Mouse (Mus musculus) embryonic facial prominence, embryonic 15.5 days (tissue): ENCODE results near the gene Olfr652. TPM values are rescaled to one million over a fixed set of nuclear protein-coding genes. Genes with fewer than 3 reads are reported as not detected.

Experiments
- polyA plus RNA-seq: library from polyadenylated mRNA; unstranded; fragments of >200 nt; fragmentation: Nextera tagmentation; extraction: Ambion mirVana; gene quantifications from 2 replicates; pipeline ENCODE4 v1.2.1, GENCODE M21; 2015

Olfr652 gene
- polyA plus RNA-seq, 1 experiment from 2014 or later = 0.11 TPM

Other genes starting within 250 kb of the Olfr652 start
- gene Trim12a, start 245.4 kb upstream of the Olfr652 start, polyA plus RNA-seq = 7.3 and 8.0 TPM in 2 replicates
- 0.16 TPM in 1 of 2 replicates, not detected in the other for gene Trim34b, start 231.4 kb upstream of the Olfr652 start, polyA plus RNA-seq
- 2.4 and 2.6 TPM in 2 replicates for gene Trim12c, start 207.5 kb upstream of the Olfr652 start, polyA plus RNA-seq
- gene Trim30b, start 191.0 kb upstream of the Olfr652 start, polyA plus RNA-seq = 0.13 and 0.16 TPM in 2 replicates
- gene Trim30c, start 160.1 kb upstream of the Olfr652 start, polyA plus RNA-seq = 0.22 and 0.28 TPM in 2 replicates
- gene Trim30a, start 95.7 kb upstream of the Olfr652 start, polyA plus RNA-seq = 1.8 and 2.3 TPM in 2 replicates
- 0.74 and 0.85 TPM in 2 replicates for gene Trim30d, start 53.1 kb upstream of the Olfr652 start, polyA plus RNA-seq
- gene Olfr651, start 10.8 kb upstream of the Olfr652 start, polyA plus RNA-seq = not detected in 2 replicates
- 0.11 and 0.16 TPM in 2 replicates for gene Olfr653, start 16.4 kb downstream of the Olfr652 start, polyA plus RNA-seq
- gene Olfr654, start 26.1 kb downstream of the Olfr652 start, polyA plus RNA-seq = 0.12 TPM in 1 of 2 replicates, not detected in the other
- 0.16 and 0.29 TPM in 2 replicates for gene Olfr655, start 40.9 kb downstream of the Olfr652 start, polyA plus RNA-seq
- gene Olfr656, start 53.1 kb downstream of the Olfr652 start, polyA plus RNA-seq = 0.05 TPM in 1 of 2 replicates, not detected in the other
- not detected in 2 replicates for gene Olfr657, start 63.9 kb downstream of the Olfr652 start, polyA plus RNA-seq
- gene Olfr658, start 86.4 kb downstream of the Olfr652 start, polyA plus RNA-seq = 0.12 TPM in 1 of 2 replicates, not detected in the other
- 0.22 and 0.37 TPM in 2 replicates for gene Olfr659, start 105.9 kb downstream of the Olfr652 start, polyA plus RNA-seq
- 0.11 and 0.12 TPM in 2 replicates for gene Olfr661, start 125.6 kb downstream of the Olfr652 start, polyA plus RNA-seq
- gene Usp17le, start 216.6 kb downstream of the Olfr652 start, polyA plus RNA-seq = not detected in 2 replicates